Mouse (Mus musculus) midbrain, embryonic 14.5 days (tissue): ENCODE measurements around the gene Ydjc. TPM values are rescaled to one million over a fixed set of nuclear protein-coding genes. Genes with fewer than 3 reads are reported as not detected.
A peak's percentile ranks its signal among the peaks of the same experiment; 100 is the strongest.

Source experiments
- ATAC-seq: fragments of 200-750 bp; cut with Nextera tagmentation; 2 replicates; pipeline ENCODE4 v1.8.0; 2017; ENCODE audit warnings: moderate number of reproducible peaks, moderate library complexity; ENCODE audit not compliant: low FRiP score, low TSS enrichment
- DNase-seq: peaks from one replicate; pipeline ENCODE4 v3.0.0-alpha.2; 2015
- H3K27ac ChIP-seq: fragments of 300-500 bp; sonication (generic); replicated peaks from 2 replicates; pipeline ENCODE4 v1.5.1; 2014; ENCODE audit warnings: mild to moderate bottlenecking, low read depth, low read length, moderate library complexity
- H3K27me3 ChIP-seq: fragments of 300-500 bp; sonication (generic); 2 replicates; pipeline ENCODE4 v1.6.1; 2014; ENCODE audit warnings: low read length, control low read depth, mixed read lengths; ENCODE audit not compliant: control insufficient read depth, insufficient read depth
- H3K36me3 ChIP-seq: fragments of 300-500 bp; sonication (generic); 2 replicates; pipeline ENCODE4 v1.6.1; 2014; ENCODE audit warnings: low read length, control low read depth; ENCODE audit not compliant: control insufficient read depth, insufficient read depth
- H3K4me1 ChIP-seq: fragments of 300-500 bp; sonication (generic); 2 replicates; pipeline ENCODE4 v1.6.1; 2014; ENCODE audit warnings: mild to moderate bottlenecking, antibody characterized with exemption, low read length, control low read depth; ENCODE audit not compliant: control insufficient read depth, insufficient read depth
- H3K4me2 ChIP-seq: fragments of 300-500 bp; sonication (generic); 2 replicates; pipeline ENCODE4 v1.6.1; 2014; ENCODE audit warnings: mild to moderate bottlenecking, low read length, moderate library complexity
- H3K4me3 ChIP-seq: fragments of 300-500 bp; sonication (generic); replicated peaks from 2 replicates; pipeline ENCODE4 v1.5.1; 2014; ENCODE audit warnings: low read depth, low read length
- H3K9ac ChIP-seq: fragments of 300-500 bp; sonication (generic); replicated peaks from 2 replicates; pipeline ENCODE4 v1.6.1; 2014; ENCODE audit warnings: mild to moderate bottlenecking, low read length, moderate library complexity
- H3K9me3 ChIP-seq: fragments of 300-500 bp; sonication (generic); 2 replicates; pipeline ENCODE4 v1.6.1; 2016; ENCODE audit warnings: low read length, control low read depth, mixed read lengths; ENCODE audit not compliant: control insufficient read depth
- WGBS: fragments of 180-500 bp; shearing (Covaris S2); extraction: QIAGEN DNeasy Blood & Tissue Kit; methylation state at CpG from one replicate; pipeline ENCODE4 v1.1.7; 2014; 5-methylcytosine and 5-hydroxymethylcytosine counted together
- polyA plus RNA-seq: library from polyadenylated mRNA; unstranded; fragments of >200 nt; fragmentation: Nextera tagmentation; extraction: Ambion mirVana; gene quantifications from 2 replicates; pipeline ENCODE4 v1.2.1, GENCODE M21; 2014

Ydjc gene
- polyA plus RNA-seq: 34.2 and 46.8 TPM in 2 replicates

DNA sequence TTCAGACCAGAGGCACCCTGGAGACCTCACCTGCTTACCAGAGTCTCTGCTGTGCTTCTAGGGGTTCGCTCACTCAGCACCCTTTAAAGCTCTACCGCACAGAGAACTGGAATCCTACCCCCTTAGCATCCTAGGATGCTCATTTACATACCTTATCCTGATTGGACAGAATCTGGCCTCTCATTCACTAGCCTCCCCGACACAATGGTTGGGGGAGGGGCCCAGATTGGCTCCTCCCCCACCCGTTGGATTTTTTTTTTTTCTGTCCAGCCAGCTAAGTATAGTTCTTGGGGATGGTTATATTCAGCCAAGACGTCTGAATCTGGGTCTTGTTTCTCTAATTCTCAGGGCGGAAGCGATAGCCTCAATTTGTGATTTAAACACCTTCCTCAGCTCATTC, at the start of gene Ydjc:
Gene Ydjc (plus strand): TSS at position 283 of the 400 bp plus-strand sequence.
- Histone ChIP-seq H3K27me3 (no peaks in the 10 kb centered on the region; the same call in 1 of the 2 replicates), H3K36me3 (no peaks in the 10 kb centered on the region), H3K9ac (no peak within 1 kb of the TSS), H3K9me3 (no peaks in the 10 kb centered on the region), H3K27ac (no peak within 1 kb of the TSS), H3K4me1 (peaks cover 10% of the 10 kb centered on the region), H3K4me2 (no peak within 1 kb of the TSS), H3K4me3 (no peak within 1 kb of the TSS)
- no peak for ATAC-seq
- DNase-seq: peak; percentile 38
- 19% methylated on average over 7 of the region's 7 CpGs for WGBS

DNA sequence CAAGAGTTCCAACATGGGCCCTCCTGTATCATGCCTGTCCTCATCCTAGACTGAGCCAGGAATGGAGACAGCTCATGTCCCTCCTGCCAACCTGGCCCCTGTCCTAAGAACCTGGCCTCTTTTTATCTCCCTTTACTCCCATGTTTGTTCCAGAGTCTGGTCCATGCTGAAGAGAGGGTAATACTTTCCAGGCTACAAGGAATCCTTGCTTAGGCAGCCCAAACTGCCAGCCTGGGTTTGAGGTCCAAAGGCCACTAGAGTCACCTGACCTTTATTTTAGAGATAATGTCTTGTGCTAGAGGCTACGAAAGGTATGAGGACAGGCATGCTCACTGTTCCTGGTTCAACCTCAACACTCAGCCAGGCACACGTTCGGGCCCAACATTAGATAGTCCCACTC, 47.5 kb upstream of the Ydjc start:
- no peak for DNase-seq
- H3K4me2 ChIP-seq: no peak overlapping the region
- H3K4me1 ChIP-seq: no peaks in the 10 kb centered on the region
- H3K4me3 ChIP-seq: no peak overlapping the region
- 96% methylated on average over 3 of the region's 3 CpGs for WGBS
- peaks cover 85% of the 10 kb centered on the region for H3K36me3 ChIP-seq
- H3K9me3 ChIP-seq: no peaks in the 10 kb centered on the region
- ATAC-seq: no peak
- H3K27me3 ChIP-seq: no peaks in the 10 kb centered on the region
- H3K9ac ChIP-seq: no peak overlapping the region
- no peak overlapping the region for H3K27ac ChIP-seq

DNA sequence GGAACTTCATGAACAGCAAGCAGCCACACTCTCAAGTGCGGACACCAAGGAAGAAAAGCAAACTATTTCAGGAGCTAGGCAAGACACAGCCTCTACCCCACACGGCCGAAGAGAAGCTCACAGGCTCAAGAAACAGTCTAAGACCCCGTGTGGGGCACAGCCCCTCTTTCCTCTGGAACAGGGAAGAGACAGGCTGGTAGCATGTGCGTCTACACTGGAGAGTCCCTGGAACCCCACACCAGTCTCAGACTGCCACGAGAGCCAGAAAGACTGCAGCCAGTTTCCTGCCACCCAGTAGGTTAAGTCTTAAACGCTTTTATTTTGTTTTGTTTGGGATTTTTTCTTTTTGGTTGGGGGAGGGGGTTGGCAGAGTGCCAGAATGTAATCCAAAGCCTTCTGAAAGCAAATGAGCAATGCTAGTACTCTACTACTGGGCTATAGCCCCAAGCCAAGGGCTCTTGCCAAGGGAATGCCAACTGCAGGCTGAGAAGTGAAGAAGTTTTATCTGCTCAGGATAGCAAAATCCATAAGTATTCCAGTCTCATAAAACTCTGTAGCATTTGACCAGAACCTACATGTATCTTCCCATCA, 41.7 kb upstream of the Ydjc start:
- peak; percentile 40 for DNase-seq
- Histone ChIP-seq H3K9ac (no peak overlapping the region), H3K4me3 (no peak overlapping the region), H3K4me1 (no peaks in the 10 kb centered on the region), H3K27me3 (no peaks in the 10 kb centered on the region), H3K4me2 (no peak overlapping the region), H3K27ac (no peak overlapping the region), H3K9me3 (no peaks in the 10 kb centered on the region), H3K36me3 (peaks cover 84% of the 10 kb centered on the region)
- ATAC-seq: no peak
- 69% methylated on average over 7 of the region's 7 CpGs for WGBS

DNA sequence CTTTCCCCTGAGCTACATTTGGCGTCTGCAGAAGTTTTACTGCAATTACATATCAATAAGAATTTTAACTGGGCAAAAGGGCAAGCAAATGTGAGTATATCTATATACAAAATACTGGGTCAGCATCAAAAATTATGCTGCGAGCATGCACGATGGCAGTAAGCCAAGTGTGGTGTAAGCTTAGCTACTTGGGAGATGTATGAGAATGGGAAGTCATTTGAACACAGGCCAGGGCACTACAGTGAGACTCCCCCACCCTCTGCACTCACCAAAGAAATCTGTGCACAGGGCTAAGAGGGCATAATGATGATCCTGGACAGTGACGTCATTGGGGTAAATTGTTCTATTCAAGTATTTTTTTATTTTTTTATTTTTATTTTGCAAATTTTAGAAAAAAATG, 39.8 kb upstream of the Ydjc start:
- DNase-seq (no peak), ATAC-seq (no peak)
- peaks cover 74% of the 10 kb centered on the region for H3K36me3 ChIP-seq
- 91% methylated on average over 4 of the region's 4 CpGs for WGBS
- no peak overlapping the region for H3K4me3 ChIP-seq
- H3K4me2 ChIP-seq: no peak overlapping the region
- H3K9me3 ChIP-seq: no peaks in the 10 kb centered on the region
- H3K27ac ChIP-seq: no peak overlapping the region
- H3K4me1 ChIP-seq: no peaks in the 10 kb centered on the region
- H3K9ac ChIP-seq: no peak overlapping the region
- H3K27me3 ChIP-seq: no peaks in the 10 kb centered on the region

DNA sequence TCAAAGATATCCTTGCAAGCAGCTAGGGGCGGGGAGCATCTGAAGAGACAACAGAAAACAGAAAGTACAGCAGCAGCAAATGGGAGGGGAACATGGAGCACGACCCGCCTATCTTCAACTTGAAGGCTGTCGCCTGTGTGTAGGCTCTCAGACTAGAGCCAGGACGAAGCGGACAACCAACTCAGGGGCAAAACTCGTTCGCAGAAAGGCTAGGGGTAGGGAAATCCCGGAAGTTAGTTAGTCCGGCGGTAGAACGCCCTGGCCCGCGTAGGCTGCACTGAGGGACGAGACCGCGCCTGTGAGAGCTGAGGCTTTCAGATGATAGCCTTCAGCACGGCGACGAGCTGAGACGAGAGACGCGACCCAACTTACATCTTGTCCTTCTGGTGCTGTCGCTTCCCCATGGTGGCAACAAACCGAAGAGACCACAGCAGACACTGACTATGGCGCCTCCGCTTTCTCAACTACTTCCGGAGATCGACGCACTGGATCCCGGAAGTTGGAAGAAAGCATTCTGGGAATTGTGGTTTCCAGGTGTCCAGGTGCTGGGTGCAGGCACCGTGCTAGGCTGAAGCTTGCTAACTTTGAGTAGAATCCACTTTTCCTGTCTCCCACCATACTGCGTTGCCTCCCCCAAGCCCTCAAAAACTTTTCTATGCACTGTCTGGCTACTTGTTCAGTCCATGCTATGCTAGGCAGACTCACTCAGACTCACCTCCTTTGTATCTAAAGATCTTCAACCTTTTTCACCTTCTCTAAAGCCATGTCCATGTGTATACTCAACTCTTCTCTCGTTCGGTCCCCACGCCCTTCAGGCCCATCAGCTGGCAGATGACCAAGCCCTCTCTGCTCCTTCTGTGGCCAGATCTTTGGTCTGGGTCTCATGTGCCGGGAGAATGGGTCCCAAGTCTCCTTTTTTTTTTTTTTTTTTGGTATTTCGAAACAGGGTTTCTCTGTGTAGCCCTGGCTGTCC, 33.4 kb upstream of the Ydjc start, which contains the start of gene Ppil2:
Gene Ppil2 (minus strand): TSS at position 487 of the 973 bp plus-strand sequence.
- Histone ChIP-seq H3K9me3 (no peaks in the 10 kb centered on the region), H3K9ac (peak within 1 kb of the TSS; percentile 69), H3K27me3 (no peaks in the 10 kb centered on the region), H3K27ac (peak within 1 kb of the TSS; percentile 41; the same call in 1 of the 2 replicates), H3K4me2 (peak within 1 kb of the TSS; percentile 72), H3K36me3 (peaks cover 25% of the 10 kb centered on the region), H3K4me1 (peaks cover 8% of the 10 kb centered on the region; the same call in 1 of the 2 replicates), H3K4me3 (peak within 1 kb of the TSS; percentile 83)
- ATAC-seq (peak; percentile 88), DNase-seq (peak; percentile 93)
- 9% methylated on average over 38 of the region's 38 CpGs for WGBS

DNA sequence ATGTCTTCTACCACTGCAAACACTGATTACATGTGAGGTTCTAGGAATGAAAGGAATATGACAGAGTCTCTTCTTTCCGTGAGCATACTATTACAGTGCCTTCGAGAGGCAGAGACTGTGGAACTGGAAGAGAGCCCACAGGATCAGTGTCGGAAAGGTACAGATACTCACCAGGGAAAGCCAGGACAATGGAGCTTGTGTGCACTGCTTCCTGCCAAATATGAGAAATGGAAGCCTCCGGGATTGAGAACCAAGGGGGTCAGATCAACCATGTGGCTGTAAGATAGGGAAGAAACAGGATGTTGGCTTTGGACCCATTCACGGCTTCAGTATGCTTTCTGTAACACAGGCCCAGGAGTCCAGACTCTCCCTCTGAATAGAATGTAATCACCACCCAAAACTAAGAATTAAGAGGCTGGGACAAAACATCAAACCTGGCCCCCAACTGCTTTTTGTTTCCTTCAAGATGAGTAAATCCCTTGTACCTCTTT, 27.1 kb upstream of the Ydjc start:
- no peak overlapping the region for H3K4me2 ChIP-seq
- H3K4me1 ChIP-seq: no peaks in the 10 kb centered on the region
- H3K27me3 ChIP-seq: no peaks in the 10 kb centered on the region
- peaks cover 8% of the 10 kb centered on the region for H3K36me3 ChIP-seq
- DNase-seq (no peak), ATAC-seq (no peak)
- WGBS: 95% methylated on average over 5 of the region's 5 CpGs
- H3K4me3 ChIP-seq: no peak overlapping the region
- H3K27ac ChIP-seq: no peak overlapping the region
- H3K9ac ChIP-seq: no peak overlapping the region
- H3K9me3 ChIP-seq: no peaks in the 10 kb centered on the region

DNA sequence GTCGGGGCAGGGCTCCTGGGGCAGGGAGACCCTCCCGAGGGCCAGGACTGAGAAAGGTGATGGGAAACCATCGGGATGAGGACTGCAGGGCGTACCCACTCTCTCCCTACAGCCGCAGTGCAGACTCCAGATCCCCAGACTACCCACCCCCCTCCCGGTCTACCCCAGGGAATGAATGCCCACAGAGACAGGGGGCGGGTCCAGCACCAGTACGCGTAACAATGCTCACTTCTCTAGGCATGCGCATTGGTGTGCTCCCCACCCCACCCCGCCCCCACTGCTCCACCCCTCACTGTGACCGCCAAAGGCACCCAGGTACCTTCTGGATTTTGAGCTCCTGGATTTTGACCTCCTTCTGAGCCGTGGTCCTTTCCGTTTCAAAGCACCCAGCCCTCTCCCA, 22.9 kb upstream of the Ydjc start:
- no peaks in the 10 kb centered on the region for H3K9me3 ChIP-seq
- 0 out of 2 replicates have a peak, but pooled peaks cover 2% of the 10 kb centered on the region for H3K36me3 ChIP-seq
- H3K4me3 ChIP-seq: peak overlapping the region; percentile 3; the same call in 1 of the 2 replicates
- H3K9ac ChIP-seq: no peak overlapping the region
- no peak overlapping the region for H3K27ac ChIP-seq
- H3K27me3 ChIP-seq: no peaks in the 10 kb centered on the region
- ATAC-seq (no peak), DNase-seq (peak; percentile 41)
- peaks cover 16% of the 10 kb centered on the region for H3K4me1 ChIP-seq
- 42% methylated on average over 14 of the region's 14 CpGs for WGBS
- H3K4me2 ChIP-seq: peak overlapping the region; percentile 36

DNA sequence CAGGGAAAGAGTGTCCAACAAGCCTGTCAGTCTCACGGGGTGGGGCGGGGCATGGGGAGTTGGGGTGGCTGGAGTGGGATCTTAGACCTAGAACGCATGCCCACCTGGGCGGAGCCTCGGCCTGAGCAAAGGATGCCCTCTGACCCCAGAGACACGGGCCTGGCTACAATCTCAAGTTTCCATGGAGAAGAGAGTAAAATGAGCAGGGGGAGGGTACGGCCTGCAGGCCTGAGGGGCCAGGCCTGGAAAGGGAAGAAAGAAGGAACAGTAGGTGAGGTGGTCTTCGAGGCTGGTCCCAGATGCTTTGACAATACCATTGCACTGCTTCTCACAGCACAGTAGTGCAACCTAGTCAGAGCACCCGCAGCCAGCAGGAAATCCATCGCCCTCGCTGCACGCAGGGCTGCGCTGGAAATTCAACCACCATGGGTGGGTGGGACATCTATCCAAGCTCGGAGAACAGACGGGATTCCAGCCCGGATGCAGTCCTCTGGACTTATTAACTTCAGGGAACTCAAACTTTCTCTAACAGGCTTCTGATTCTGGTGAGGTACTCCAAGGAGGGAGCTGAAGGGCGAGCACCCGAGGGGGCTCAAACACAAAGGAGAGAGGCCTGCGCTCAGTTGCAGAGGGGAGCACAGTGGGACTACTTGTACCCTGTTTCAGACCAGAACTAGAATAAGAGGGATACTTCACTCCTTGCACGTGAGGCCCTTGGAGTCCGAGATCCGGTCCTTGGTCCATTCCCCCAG, 20.1 kb upstream of the Ydjc start:
- 1% methylated on average over 22 of the region's 22 CpGs for WGBS
- H3K9me3 ChIP-seq: no peaks in the 10 kb centered on the region
- H3K27me3 ChIP-seq: no peaks in the 10 kb centered on the region
- peak; percentile 46 for DNase-seq
- peaks cover 16% of the 10 kb centered on the region for H3K4me1 ChIP-seq
- H3K4me3 ChIP-seq: peak overlapping the region; percentile 35
- H3K4me2 ChIP-seq: peak overlapping the region; percentile 56
- H3K9ac ChIP-seq: peak overlapping the region; percentile 51
- peak; percentile 48 for ATAC-seq
- H3K36me3 ChIP-seq: no peaks in the 10 kb centered on the region
- H3K27ac ChIP-seq: no peak overlapping the region
